Mouse (Mus musculus) spleen, postnatal 36 days (tissue): Measurements from ENCODE around the gene Rora.
A peak's percentile ranks its signal among the peaks of the same experiment; 100 is the strongest.

Source experiments
- DNase-seq, 2 experiments: peaks; one replicate each; pipeline ENCODE4 v3.0.0; 2022; ENCODE audit warnings: low spot score in 2 of 2, mixed read lengths in 1 of 2

Gene Rora

GRCm38 (mm10) chr9:69137398-69137797 is 483.8 kb downstream of the Rora start:
- no peak for DNase-seq

GRCm38 (mm10) chr9:69140144-69140543 is 486.6 kb downstream of the Rora start:
- DNase-seq, result no peak

DNA sequence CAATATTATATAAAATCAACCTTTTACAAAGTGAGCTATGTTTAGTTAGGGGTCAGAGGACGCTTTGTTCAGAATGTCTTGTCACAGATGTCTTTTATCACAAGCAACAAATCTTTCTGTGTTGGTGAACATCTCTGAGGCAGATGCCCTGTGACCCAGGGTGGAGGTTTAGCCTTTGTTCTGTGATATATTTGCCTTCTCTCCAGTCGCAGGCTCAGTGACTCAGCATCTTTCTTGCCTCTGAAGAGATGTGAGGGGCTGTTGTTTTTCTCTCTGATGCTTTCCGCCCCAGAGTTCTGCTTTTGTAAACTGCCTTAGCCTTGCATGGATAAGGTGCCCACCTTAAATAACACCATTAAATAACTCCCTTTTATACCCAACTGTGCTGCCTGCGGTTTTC is 488.3 kb downstream of the Rora start:
- DNase-seq, result no peak

DNA sequence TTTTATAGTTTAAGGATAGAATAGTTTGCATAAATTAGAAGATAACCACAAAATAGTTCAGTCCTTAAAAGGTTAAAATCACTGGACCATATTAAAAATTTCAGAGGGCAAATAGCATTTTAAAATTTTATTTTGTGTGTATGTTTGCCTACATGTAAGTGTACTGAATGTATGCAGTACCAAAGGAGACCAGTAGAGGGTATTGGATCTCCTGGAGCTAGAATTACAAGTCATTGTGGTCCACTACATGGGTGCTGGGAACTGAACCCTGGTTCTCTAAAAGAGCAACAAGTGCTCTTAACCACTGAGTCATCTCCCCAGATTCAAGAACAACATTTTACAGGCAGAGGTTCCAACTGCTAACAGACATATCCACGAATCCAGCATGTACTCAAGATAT is 493.4 kb downstream of the Rora start:
- no peak for DNase-seq

DNA sequence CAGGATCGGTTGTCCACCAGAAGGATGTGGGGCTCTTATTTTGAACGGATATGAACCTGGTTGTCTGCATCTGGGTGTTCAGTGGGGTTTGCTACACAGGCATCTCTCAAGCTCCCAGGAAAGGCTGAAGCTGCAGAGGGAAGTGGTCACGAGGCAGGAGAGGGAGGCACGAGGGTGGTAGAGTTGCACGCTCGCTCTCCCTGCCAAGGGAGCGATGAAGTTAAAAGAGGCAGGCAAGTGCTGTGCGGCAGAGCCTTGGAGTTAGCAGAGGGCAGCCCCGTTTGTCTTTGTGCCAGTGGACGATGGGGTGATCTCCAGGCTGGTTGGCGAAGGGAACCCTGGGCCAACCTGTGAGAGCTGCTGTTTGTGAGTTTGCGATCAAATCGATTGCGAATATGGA is 496.6 kb downstream of the Rora start:
- DNase-seq, result no peak

DNA sequence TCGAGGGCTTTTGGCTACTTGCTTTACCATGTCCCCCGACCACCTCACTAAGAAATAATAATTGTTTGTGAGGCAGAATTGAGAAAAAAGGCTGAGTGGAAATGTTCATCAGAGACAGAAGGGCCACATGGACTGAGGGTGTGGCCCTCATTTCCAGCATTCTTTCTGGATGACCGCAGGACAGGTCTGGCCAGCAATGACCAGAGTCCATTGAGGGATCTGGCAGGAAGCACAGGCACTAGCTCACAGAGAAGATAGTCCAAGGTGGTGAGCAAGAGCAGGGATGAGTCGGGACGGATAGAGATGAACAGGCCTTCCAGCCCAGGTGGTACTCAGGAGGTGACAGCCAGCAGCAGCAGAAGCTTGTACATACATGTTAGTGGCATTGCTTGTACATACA is 501.1 kb downstream of the Rora start:
- no peak for DNase-seq

GRCm38 (mm10) chr9:69155836-69156595 is 502.4 kb downstream of the Rora start:
- DNase-seq, result no peak

- DNase-seq, result no peak
These were observed 507.2 kb downstream of the Rora start for GRCm38 (mm10) chr9:69160818-69161217.

DNA sequence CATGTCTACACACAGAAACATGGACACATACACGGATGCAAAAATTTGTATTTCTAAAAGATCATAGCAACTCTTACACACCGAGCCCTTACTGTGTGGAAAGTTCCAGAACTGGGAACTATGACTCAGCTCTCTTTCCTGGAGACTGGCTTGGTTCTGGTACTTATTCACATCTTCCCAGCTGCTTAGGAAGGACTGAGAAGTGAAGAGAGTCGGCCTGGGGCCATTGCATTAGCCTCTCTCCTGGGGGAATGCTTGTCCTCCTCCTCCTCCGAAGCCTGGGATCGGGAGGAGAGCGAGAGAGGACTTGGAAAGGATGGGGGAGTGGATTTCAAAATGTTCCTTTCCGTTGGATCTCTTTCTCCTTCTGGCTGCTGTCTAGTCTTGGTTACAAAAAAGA is 511.1 kb downstream of the Rora start:
- DNase-seq, result peak in 1 of 2 experiments; percentile 2

GRCm38 (mm10) chr9:69165096-69165836 is 511.7 kb downstream of the Rora start:
- peak in 1 of 2 experiments; percentile 3 for DNase-seq

DNA sequence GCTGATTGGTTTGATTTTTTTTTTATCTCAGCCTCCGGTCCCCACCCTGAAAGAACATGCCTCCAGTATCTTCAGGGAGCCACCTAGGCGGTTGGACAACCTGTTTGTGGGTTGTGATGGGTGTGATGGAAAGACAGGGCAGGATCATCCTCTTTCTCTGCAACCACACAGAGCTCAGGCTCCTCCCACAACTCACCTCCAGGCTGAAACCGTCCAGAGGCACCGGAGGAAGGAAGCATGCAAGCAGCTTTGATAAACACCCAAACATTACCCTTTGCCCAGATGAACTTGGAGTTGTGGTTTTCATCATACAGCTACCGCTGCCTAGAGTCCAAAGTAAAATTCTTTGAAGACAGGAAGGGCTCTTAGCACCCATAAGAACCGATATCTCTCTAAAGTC is 520.5 kb downstream of the Rora start:
- DNase-seq, result no peak

GRCm38 (mm10) chr9:69174527-69175116 is 521.0 kb downstream of the Rora start:
- DNase-seq, result no peak

DNA sequence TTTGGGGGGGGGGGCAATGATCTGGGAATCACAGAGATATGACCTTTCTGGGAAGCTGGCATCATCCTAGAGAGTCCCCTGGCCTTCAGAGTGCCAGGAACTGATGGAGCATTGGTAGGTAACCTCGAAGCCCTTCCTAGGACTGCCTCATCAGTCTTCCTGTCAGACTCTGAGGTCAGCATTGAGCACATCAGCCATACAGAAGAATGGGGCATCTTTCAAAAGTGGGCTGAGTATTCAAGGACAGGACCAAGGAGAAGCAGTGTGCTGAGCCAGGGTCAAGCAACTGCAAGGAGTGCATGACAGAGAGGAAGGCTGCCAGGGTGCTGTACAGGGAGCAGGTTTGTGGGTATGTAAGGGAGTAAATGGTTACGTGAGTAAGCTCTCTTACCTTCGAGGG is 523.4 kb downstream of the Rora start:
- DNase-seq, result no peak

DNA sequence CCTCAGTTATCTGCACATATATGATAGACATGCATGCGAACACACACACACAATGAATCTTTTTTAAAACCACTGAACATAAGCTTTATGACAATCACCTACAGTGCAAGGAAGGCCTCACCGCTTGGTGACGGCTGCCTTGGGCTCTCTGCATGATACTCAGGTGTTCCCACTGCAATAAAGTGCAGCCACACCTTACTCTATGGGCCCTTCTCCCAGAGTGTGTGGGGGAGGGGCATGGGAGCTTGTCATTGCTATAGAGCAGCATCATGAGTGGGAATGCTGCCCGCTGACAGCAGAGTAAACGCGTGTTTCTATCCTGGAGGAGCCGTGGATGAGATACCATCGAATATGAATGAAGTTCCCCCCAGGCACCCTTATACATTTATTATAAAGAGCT is 525.6 kb downstream of the Rora start:
- DNase-seq, result no peak

GRCm38 (mm10) chr9:69180961-69181360 is 527.4 kb downstream of the Rora start:
- DNase-seq, result no peak

- DNase-seq, result no peak
These were observed 527.8 kb downstream of the Rora start for GRCm38 (mm10) chr9:69181411-69181810.

- DNase-seq, result no peak
These were observed 530.3 kb downstream of the Rora start for GRCm38 (mm10) chr9:69183888-69184287.

DNA sequence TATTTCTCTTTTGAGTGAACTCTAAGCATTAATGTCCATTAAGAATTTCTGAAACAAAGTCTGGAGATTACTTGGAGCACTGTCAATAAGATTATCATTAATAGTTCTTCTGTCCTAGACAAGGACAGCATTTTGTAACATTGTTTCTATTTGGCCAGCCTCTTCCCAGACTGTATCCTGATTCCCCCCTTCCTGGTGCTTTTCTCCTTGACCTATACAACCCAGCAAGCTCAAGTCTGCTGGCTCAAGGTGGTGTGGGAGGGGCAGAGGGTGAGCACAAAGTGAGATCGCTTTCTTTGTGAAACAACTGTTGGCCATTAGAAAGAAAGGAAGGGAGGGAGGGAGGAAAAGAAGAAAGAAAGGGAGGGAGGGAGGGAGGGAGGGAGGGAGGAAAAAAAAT is 537.1 kb downstream of the Rora start:
- DNase-seq, result no peak

DNA sequence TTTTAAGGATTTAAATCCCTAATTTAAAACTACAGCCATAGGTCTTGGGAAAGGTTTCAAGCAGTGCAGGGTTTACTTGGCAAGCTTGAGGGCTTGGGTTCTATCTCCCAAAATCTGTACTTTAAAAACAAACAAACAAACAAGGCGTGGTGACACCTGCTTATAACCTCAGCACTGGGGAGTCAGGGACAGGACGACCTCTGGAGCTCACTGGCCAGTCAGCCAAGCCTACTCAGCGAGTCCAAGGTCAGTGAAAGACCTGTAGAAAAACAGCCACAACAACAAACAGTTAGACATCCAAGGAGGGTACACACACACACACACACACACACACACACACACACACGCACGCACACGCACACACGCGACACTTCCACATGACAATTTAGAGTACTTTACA is 538.9 kb downstream of the Rora start:
- no peak for DNase-seq

DNA sequence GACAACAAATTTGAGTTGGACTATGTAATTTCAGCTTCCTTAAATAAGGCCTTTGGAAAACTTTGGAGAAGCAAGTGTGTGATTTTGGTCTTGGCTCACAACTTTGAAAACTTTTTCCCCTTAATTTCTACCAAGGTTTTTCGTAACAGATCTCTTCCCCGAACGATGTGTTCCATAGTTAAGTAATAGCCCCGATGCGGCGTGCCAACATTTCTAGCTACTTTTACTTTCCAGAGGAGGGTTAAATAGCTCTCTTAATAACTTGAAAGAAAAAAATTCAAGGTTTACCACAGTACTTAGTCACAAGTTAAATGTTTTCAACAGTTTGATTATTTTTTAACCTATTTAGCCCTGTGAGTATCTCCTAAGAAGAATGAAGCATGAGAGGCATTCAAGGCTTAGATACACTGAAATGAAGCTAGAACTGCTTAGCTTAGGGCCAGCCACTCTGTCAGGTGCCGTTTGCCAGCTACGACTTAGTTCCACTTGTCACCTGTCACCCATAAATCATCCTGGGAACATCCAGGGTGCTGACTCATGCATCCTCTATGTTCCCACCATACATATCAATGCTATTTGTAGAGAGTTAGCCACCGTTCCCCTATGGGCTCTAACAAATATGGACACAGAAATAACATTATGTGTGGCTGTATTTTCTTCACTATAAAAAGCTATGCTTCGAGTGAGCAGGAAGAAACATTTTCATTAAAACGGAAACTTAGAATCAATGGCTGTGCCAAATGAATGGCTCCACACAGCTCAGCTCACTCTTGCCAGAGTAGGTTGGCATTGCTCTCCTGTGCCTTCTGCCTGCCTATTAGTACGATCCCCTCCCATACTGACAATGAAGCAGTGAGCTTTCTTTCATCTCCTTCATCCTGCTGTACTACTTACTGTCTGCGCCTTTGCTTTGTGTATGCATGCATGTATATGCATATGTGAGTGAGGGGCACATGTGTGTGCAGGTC is 541.3 kb downstream of the Rora start:
- no peak for DNase-seq

GRCm38 (mm10) chr9:69213796-69214195 is 560.2 kb downstream of the Rora start:
- no peak for DNase-seq

DNA sequence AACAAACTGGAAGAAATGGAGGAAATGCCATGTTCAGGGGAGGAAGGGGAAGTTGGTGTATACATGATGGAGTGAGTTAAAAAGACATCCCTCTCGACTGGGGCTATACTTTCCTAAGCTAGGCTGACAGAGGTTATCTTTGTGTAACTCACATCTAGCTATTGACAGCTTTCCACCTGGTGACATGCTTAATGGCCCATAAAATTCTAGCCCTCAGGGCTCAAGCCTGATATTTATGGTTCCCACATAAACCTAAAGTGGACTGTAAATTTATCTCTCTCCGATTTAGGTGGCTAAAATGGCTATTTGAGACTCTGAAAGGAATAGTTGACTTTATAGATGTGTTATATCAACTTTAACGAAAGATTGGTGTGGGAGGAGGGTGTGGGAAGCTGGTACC is 571.3 kb downstream of the Rora start:
- DNase-seq, result no peak
